Mouse (Mus musculus) thymus, postnatal 14 days (tissue): ENCODE data around the gene Fars2.

Experiments used
- DNase-seq: peaks from one replicate; pipeline ENCODE4 v3.0.0; 2021

The Fars2 gene

GRCm38 (mm10) chr13:36469412-36470125 lies 352.4 kb downstream of the Fars2 start:
- no peak for DNase-seq

DNA sequence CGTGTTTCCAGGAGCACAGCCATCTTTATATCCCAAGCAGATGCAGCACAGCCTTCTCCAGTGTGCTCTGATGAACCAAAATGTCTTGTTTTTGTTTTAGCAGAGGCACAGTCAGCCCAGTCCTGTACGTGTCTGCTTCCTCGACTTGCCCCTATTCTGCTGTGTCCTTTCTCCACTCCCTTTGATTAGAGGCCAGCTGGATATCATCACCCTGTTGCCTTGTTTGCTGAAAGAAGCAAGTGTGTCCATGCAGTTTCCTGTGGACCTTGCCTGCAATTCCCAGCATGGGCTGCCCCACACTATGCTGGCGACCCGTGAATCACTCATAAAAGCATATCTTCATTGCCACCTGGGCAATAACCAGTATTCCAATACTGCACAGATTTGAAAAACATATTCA lies 360.4 kb downstream of the Fars2 start:
- DNase-seq = no peak

DNA sequence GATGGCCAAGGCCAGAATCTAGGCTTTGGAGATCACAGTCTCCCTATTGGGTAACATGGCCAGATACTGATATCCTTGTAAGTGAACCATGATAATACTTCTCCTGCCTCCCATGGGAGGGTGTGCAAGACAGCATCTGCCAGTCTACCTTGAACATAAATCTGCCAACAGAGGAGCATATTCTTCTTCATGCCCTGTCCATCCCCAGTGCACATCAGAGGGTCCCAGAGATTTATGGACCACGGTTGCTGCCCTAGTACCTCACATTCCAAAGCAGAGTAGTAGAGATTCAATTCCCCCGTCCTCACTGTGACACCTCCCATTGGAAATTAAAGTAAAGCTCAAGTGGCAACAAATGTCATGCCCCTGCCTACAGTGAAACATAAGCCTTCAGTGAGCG lies 361.0 kb downstream of the Fars2 start:
- no peak for DNase-seq

DNA sequence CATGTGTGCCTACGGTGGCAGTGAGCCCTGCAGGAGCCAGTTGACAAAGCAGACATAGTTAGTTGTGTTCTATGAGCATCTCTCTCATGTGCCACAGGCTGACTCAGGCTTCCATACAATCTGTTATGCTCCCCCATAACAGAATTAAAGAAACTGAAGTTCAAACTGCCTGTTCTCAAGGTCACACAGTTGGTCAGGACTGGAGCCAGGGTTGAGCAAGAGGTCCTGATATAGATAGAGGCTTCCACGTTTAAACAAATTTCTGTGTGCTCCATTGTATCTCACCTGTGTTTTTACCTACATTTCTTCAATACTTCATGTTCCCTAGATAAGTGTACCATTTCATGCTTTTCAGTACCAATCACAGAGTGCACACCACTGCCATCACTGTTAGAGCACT lies 362.9 kb downstream of the Fars2 start:
- no peak for DNase-seq

DNA sequence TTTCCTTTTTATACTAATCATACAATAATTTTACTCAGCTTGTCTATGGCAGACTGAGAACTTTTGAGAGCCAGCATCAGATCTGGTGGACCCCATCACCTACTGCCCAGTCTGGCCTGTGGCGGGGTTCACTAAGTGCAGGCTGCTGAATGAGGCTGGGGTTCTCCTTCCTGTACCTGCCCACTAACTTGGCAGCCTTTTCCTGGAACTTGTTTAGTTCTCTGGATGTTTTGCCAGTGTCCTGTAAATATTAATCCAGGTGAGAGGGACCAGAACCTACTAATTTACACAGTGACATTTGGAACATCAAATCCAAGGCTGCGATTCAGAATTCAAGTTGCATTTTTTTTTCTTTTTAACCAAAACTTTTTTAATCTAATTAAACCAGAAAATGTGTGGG lies 367.2 kb downstream of the Fars2 start:
- no peak for DNase-seq

DNA sequence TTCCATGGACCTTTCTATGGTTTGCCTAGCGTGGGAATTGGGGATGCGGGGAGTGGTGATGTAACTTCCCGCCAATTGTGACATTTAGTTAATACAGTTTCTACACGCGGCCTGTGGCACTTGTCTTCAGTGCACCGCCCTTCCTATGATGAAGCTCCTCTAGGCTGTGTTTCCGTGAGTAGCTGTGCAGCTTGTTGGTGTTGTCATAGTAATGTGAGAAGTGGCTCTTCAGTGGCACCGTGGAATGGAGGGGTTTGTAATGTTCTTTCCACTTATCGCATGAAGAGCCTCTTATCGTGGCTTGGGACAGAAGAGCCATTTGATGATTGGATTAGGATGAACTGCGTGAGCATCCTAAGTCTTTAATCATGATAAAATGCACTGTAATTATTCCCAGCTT lies 369.5 kb downstream of the Fars2 start:
- no peak for DNase-seq

GRCm38 (mm10) chr13:36489365-36489764 lies 372.2 kb downstream of the Fars2 start:
- no peak for DNase-seq

- no peak for DNase-seq
Observed at GRCm38 (mm10) chr13:36490612-36491011, 373.4 kb downstream of the Fars2 start.

DNA sequence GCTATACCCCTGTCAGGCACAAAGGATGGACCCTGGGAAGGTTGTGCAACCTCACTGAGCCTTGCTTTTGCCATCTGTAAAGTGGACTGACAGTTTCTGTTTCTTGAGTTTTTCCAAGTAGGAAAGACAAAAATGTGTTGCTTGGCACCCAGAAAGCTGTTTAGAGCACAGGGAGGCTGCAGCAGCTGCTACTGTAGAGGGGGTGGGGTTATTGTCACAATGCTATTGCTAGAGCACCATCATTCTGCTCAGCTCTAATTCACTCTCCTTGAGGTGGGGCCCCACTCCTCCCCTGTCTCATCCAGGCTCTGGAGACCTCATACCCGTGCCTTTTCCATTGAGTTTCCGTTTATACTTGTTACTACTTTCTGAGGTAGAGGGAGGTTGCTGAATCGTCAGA lies 375.2 kb downstream of the Fars2 start:
- no peak for DNase-seq

- DNase-seq = no peak
Observed at GRCm38 (mm10) chr13:36493294-36493693, 376.1 kb downstream of the Fars2 start.

DNA sequence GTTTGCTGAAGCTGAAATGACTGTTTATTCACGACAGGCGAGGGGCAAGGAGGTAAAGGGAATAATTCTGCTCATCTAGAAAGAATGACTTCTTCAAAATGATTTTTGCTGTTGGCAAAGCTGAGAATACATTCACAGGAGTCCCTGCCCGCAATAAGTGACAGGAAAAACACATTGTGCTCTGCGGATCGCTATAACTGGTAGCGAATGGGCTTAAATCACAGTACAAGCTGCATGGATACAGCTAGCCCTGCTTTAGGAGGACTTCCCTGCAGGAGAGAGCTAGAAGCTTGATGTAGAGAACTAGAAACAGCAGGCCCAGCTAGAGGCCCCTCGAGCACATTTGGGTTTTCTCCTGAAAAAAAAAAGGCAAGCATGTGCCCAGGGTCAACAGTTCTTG lies 376.6 kb downstream of the Fars2 start:
- no peak for DNase-seq

DNA sequence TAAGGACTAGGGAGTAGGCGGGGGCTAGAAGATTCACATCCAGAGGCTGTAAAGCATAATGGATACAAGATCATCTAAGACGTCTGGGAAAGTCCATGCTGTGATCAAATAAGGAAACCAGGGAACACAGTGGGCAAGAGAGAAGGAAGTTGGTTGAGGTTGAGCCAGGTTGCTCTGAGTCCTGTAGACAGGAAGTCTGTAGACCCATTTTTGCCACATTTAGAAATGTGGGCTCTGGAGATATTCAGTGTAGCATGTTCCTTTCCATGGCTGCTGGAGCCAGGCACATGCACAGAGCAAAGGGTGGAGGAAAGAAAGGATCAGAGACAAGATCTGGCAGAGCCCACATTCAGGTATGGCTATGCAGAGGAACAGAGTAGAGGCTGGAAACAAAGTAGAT lies 378.8 kb downstream of the Fars2 start:
- no peak for DNase-seq

DNA sequence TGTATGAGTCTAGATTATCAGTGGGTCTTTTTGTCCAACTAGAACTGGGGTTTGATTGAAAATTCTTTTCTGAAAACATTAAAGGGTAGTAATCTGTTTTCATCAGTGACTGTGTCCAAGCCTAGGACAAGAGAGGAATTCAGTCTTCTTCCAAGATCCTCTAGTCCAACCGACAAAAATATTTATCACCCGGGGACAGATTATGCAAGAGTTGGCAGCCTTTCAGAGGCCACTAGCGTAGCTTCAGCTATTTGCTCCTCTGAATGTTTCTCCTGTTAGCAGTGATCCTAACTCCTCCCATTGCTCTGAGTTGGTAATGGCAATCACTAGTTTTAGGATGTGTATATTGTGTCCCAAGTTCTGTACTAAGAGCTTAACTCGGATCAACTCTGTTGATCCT lies 380.1 kb downstream of the Fars2 start:
- DNase-seq = no peak

GRCm38 (mm10) chr13:36500370-36500905 lies 383.2 kb downstream of the Fars2 start:
- DNase-seq = no peak

DNA sequence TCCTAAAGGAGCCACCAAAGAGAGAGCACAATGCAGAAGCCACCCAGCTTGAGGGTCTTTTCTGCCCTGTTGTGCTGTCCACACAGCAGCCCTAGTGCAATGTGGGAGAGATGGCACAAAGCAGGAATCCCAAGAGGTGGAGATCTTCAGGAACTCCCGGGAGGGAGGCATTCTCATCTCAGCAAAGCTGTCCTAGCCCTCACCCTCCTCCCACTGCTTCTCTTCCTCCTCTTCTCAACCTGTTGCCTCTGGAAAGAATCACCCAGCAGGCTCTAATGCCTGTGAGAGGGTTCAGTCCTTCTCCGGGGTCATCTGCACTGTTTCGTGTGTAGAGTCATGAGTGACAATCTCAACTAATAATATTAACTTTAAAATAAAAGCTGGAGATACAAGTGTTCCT lies 386.3 kb downstream of the Fars2 start:
- no peak for DNase-seq

- DNase-seq = no peak
Observed at GRCm38 (mm10) chr13:36503991-36504390, 386.8 kb downstream of the Fars2 start.

DNA sequence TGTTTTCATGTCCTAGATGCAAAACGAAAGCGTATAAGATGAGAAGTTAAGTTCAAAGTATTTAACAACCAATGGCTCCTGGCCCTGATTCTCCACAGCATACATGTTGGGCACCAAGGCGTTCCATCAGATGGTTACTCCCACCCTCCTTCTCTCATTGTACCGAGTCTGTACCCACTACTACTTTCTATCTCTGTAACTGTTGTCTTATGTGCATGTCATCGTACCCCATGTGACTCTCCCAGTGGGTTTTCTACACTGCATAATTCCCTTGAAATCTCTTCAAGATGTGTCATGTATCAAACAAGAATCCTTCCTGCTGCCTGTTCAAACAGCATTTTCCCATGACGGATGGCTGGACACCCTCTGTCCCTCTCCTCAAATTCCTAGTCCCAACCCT lies 388.5 kb downstream of the Fars2 start:
- no peak for DNase-seq

DNA sequence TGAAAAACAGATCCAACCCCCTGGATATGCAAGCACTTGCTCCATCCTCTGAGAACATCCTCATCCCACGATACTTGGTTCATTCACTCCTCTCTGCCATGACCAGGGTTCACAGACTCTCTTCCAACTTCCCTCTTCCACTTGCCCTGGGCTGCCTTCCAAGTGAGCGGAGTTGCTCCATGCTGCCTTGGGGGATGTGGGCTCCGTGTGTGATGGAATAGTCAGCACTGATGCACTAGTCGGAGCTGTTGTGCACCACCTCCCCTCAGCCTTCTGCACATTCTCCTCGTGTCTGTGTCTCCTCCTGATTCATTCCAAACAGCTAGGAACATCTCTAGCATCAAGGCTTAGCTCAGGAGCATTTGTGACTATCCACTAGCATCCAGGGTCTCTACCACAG lies 389.1 kb downstream of the Fars2 start:
- no peak for DNase-seq

GRCm38 (mm10) chr13:36510161-36510560 lies 392.9 kb downstream of the Fars2 start:
- no peak for DNase-seq

- no peak for DNase-seq
Observed at GRCm38 (mm10) chr13:36513126-36513525, 395.9 kb downstream of the Fars2 start.

- no peak for DNase-seq
Observed at GRCm38 (mm10) chr13:36518144-36518571, 400.9 kb downstream of the Fars2 start.

GRCm38 (mm10) chr13:36527761-36528160 lies 410.5 kb downstream of the Fars2 start:
- no peak for DNase-seq

GRCm38 (mm10) chr13:36528223-36528895 lies 411.1 kb downstream of the Fars2 start:
- no peak for DNase-seq

GRCm38 (mm10) chr13:36529467-36530039 lies 412.3 kb downstream of the Fars2 start:
- no peak for DNase-seq
